Mouse (Mus musculus): Measurements from ENCODE around the gene Pank4. TPM values are rescaled to one million over a fixed set of nuclear protein-coding genes. Genes with fewer than 3 reads are reported as not detected.

Gene Pank4
- total and polyA plus RNA-seq, 3 experiments, result 22.4 to 34.7 (median 27.6) TPM

DNA sequence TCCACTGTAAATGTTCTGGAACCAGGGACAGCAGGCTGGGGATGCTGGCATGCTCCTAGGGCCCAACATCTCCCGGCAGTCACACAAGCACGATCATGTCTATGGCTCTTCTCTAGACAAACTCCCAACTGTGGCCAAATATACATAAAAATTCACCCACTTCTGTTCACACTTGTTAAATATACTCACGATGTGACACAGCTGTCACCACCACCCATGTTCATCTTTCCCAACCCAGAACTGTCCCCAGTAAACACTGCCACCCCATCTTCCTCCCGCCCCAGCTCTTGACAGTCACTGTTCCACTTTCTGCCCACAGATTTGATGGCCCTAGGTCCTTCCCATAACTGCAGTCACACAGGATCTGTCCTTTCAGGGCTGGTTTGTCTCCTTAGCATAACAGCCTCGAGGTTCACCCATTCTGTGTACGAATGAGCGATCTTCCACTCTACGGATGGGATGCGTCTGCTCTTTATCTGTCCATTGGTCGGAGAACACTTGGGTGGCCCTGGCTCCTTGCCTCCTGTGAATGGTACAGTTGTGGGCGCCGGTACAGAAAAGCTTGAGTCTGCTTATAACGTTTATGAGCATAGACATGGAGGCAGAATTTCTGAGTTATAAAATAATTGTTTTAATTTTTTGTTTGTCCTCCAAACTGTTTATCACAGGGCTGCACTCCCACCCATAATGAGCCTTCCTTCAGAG lies 6.5 kb upstream of the Pank4 start:
- Histone ChIP-seq H3K36me3 (replicated peaks in 1 of 2; ENCODE audit: control insufficient read depth in 1 of 2, insufficient read depth in 1 of 2, low read length in 1 of 2) (no peaks in the 10 kb centered on the region), H3K4me3 (replicated peaks in 1 of 3; ENCODE audit: low read depth in 2 of 3, low read length in 2 of 3, poor library complexity in 1 of 3) (no peak overlapping the region), H3K27me3 (replicated peaks) (peaks cover 59% of the 10 kb centered on the region), H3K9me3 (replicated peaks; ENCODE audit: low read length) (no peaks in the 10 kb centered on the region), H3K4me2 (ENCODE audit: insufficient read depth, low read depth, poor library complexity, severe bottlenecking) (no peak overlapping the region), H3K9ac (ENCODE audit: insufficient read depth, low read depth) (no peak overlapping the region), H3K79me2 (replicated peaks; ENCODE audit: control insufficient read depth, extremely low read depth, insufficient read depth, poor library complexity, severe bottlenecking) (no peaks in the 10 kb centered on the region), H3K27ac (ENCODE audit: insufficient read depth, low read depth) (no peak overlapping the region), H3K4me1 (ENCODE audit: control insufficient read depth in 1 of 2, insufficient read depth in 2 of 2) (peaks cover 16 to 62% of the 10 kb centered on the region in 2 experiments; a peak in 3 of 4 replicates)
- TF ChIP-seq ZNF384 (IDR thresholded peaks at IDR 0.05; ENCODE audit: low read depth, low read length), result no peak
- no peak for TF ChIP-seq POLR2AphosphoS2 (IDR thresholded peaks at IDR 0.05; ENCODE audit: low read depth, low read length)
- no peak for TF ChIP-seq HCFC1 (IDR thresholded peaks at IDR 0.05; ENCODE audit: low read depth, low read length)
- TF ChIP-seq USF1 (IDR thresholded peaks at IDR 0.05; ENCODE audit: low read depth, low read length), result no peak
- TF ChIP-seq TBP (conservative IDR thresholded peaks at IDR 0.05; ENCODE audit: low read depth, low read length), result no peak
- TF ChIP-seq JUND (conservative IDR thresholded peaks at IDR 0.05; ENCODE audit: low read depth, low read length), result no peak
- no peak for TF ChIP-seq CHD2 (IDR thresholded peaks at IDR 0.05; ENCODE audit: low read length)
- no peak for TF ChIP-seq SIN3A (IDR thresholded peaks at IDR 0.05; ENCODE audit: low read length)
- no peak for TF ChIP-seq ZMIZ1 (IDR thresholded peaks at IDR 0.05; ENCODE audit: low read depth, low read length)
- TF ChIP-seq ELF1 (IDR thresholded peaks at IDR 0.05; ENCODE audit: low read depth, low read length), result no peak
- TF ChIP-seq IRF4 (IDR thresholded peaks at IDR 0.05; ENCODE audit: low read depth, low read length), result no peak
- no peak for TF ChIP-seq ZKSCAN1 (IDR thresholded peaks at IDR 0.05; ENCODE audit: borderline replicate concordance, low read depth, low read length)
- no peak for TF ChIP-seq MXI1 (IDR thresholded peaks at IDR 0.05; ENCODE audit: low read depth, low read length)
- no peak for TF ChIP-seq RCOR1 (conservative IDR thresholded peaks at IDR 0.05; ENCODE audit: low read depth, low read length)
- TF ChIP-seq MYC (IDR thresholded peaks at IDR 0.05; ENCODE audit: low read depth, low read length), result no peak
- TF ChIP-seq TCF12 (IDR thresholded peaks at IDR 0.05; ENCODE audit: low read depth, low read length), result no peak
- no peak for TF ChIP-seq NELFE (IDR thresholded peaks at IDR 0.05; ENCODE audit: low read depth, low read length)
- no peak for TF ChIP-seq MAFK (IDR thresholded peaks at IDR 0.05; ENCODE audit: insufficient replicate concordance, low read length)
- no peak for TF ChIP-seq ETS1 (conservative IDR thresholded peaks at IDR 0.05; ENCODE audit: low read depth, low read length)
- dilution Hi-C loops (cut with MboI; ENCODE audit: extremely low pct_ligation_motif_present, extremely low pct_unique_long_range_greater_than_20kb, low sequenced_read_pairs), result no loop called here
- in situ Hi-C loops (cut with MboI; ENCODE audit: low pct_ligation_motif_present, low pct_unique_long_range_greater_than_20kb, low sequenced_read_pairs), result loop anchor here (25.0 kb wide), 1 partner anchor 280 kb away; the partner anchor contains the start of gene Faap20
- DNase-seq (ENCODE audit: extremely low read depth), result no peak

DNA sequence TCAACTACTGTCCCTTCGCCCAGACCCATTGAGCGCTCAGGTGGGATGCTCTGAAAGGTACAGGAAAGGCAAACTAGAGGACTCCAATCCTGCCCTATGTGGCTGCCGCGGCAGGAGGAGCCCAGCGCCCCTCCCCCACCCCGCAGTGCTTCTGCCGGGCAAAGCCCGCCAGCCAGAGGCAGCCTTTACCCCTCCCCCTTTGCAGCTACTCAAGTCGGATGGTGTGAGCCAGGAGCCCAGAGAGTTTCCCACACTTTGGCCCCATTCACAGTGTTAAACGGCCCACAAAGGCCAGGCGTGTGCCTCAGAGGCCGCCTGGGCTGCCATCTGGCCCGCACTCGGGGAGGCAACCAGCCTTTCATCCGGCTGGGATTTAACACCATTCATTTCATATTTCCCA lies 5.8 kb upstream of the Pank4 start:
- Histone ChIP-seq H3K9me3 (replicated peaks; ENCODE audit: low read length) (no peaks in the 10 kb centered on the region), H3K4me1 (ENCODE audit: control insufficient read depth in 1 of 2, insufficient read depth in 2 of 2) (peaks cover 21 to 68% of the 10 kb centered on the region in 2 experiments; a peak in 3 of 4 replicates), H3K36me3 (replicated peaks in 1 of 2; ENCODE audit: control insufficient read depth in 1 of 2, insufficient read depth in 1 of 2, low read length in 1 of 2) (no peaks in the 10 kb centered on the region), H3K4me2 (ENCODE audit: insufficient read depth, low read depth, poor library complexity, severe bottlenecking) (no peak overlapping the region), H3K79me2 (replicated peaks; ENCODE audit: control insufficient read depth, extremely low read depth, insufficient read depth, poor library complexity, severe bottlenecking) (no peaks in the 10 kb centered on the region), H3K27ac (ENCODE audit: insufficient read depth, low read depth) (no peak overlapping the region), H3K27me3 (replicated peaks) (peaks cover 65% of the 10 kb centered on the region), H3K9ac (ENCODE audit: insufficient read depth, low read depth) (no peak overlapping the region), H3K4me3 (replicated peaks in 1 of 3; ENCODE audit: low read depth in 2 of 3, low read length in 2 of 3, poor library complexity in 1 of 3) (no peak overlapping the region)
- in situ Hi-C loops (cut with MboI; ENCODE audit: low pct_ligation_motif_present, low pct_unique_long_range_greater_than_20kb, low sequenced_read_pairs) (loop anchor here (25.0 kb wide), 1 partner anchor 279 kb away; the partner anchor contains the start of gene Faap20), dilution Hi-C loops (cut with MboI; ENCODE audit: extremely low pct_ligation_motif_present, extremely low pct_unique_long_range_greater_than_20kb, low sequenced_read_pairs) (no loop called here)
- DNase-seq (ENCODE audit: extremely low read depth), result no peak
- no peak for TF ChIP-seq KAT2A (IDR thresholded peaks at IDR 0.05; ENCODE audit: insufficient replicate concordance, low read length)
- TF ChIP-seq BHLHE40 (IDR thresholded peaks at IDR 0.05; ENCODE audit: low read depth, low read length), result no peak
- TF ChIP-seq RCOR1 (conservative IDR thresholded peaks at IDR 0.05; ENCODE audit: low read depth, low read length), result no peak
